Mouse (Mus musculus) heart, postnatal 14 days (tissue): ENCODE measurements around the gene Acss2. TPM values are rescaled to one million over a fixed set of nuclear protein-coding genes. Genes with fewer than 3 reads are reported as not detected.
"Not testable (repeated sequence)": the region's sequence is repeated elsewhere in the genome, so short reads cannot be mapped to it uniquely, and the experiment has no call there.

Experiments
- DNase-seq, 2 experiments: peaks; one replicate each; pipeline ENCODE4 v3.0.0; 2021 to 2022
- intact Hi-C: fragments of 180-260 bp; cut with DNase I; formaldehyde crosslinking; loops from one replicate; pipeline ENCODE4 v1.15.1; 2025
- total RNA-seq, 2 experiments: library from RNA; stranded (reverse); gene quantifications; 2 replicates each; pipeline ENCODE4 v1.2.3; 2021

Acss2 gene
- total RNA-seq, 2 experiments from 2014 or later = 34.1 to 34.2 TPM

- no peak for DNase-seq
- intact Hi-C loops = no loop called here
Measured at GRCm38 (mm10) chr2:155585082-155585481, 67.3 kb downstream of the Acss2 start.

- no peak for DNase-seq
- intact Hi-C loops = no loop called here
Measured at GRCm38 (mm10) chr2:155585486-155585885, 67.7 kb downstream of the Acss2 start.

- intact Hi-C loops = no loop called here
- no peak for DNase-seq
Measured at GRCm38 (mm10) chr2:155588136-155588535, 70.4 kb downstream of the Acss2 start.

- intact Hi-C loops = no loop called here
- no peak for DNase-seq
Measured at GRCm38 (mm10) chr2:155589521-155589920, 71.8 kb downstream of the Acss2 start.

- no peak for DNase-seq
Measured at GRCm38 (mm10) chr2:155590876-155591275, 73.1 kb downstream of the Acss2 start.

GRCm38 (mm10) chr2:155591676-155592075, 73.9 kb downstream of the Acss2 start:
- DNase-seq = no peak
- intact Hi-C loops = no loop called here

More at GRCm38 (mm10) chr2:155590876-155591275, 73.1 kb downstream of the Acss2 start:
- intact Hi-C loops = no loop called here

- DNase-seq = peak; percentile 100
- intact Hi-C loops = no loop called here
Measured at GRCm38 (mm10) chr2:155592137-155592853, 74.5 kb downstream of the Acss2 start, which contains the start of gene Gss. Gss (minus strand) TSS chr2:155592810.

GRCm38 (mm10) chr2:155592854-155593283, 75.1 kb downstream of the Acss2 start:
- intact Hi-C loops = no loop called here
- no peak for DNase-seq

- intact Hi-C loops = no loop called here
- DNase-seq = no peak
Measured at GRCm38 (mm10) chr2:155595516-155595915, 77.8 kb downstream of the Acss2 start.

- intact Hi-C loops = no loop called here
- DNase-seq = peak in 1 of 2 experiments; percentile 26
Measured at GRCm38 (mm10) chr2:155603707-155604106, 86.0 kb downstream of the Acss2 start.

GRCm38 (mm10) chr2:155604560-155605235, 87.0 kb downstream of the Acss2 start:
- intact Hi-C loops = no loop called here
- no peak for DNase-seq

GRCm38 (mm10) chr2:155605236-155605589, 87.5 kb downstream of the Acss2 start:
- DNase-seq, intact Hi-C loops: not testable (repeated sequence)

- intact Hi-C loops = no loop called here
- peak; percentile 55 to 66 for DNase-seq
Measured at GRCm38 (mm10) chr2:155606360-155606759, 88.6 kb downstream of the Acss2 start.

- no peak for DNase-seq
- intact Hi-C loops = no loop called here
Measured at GRCm38 (mm10) chr2:155610978-155611377, 93.2 kb downstream of the Acss2 start, which contains the start of gene Myh7b. Myh7b (plus strand) TSS chr2:155611212.

GRCm38 (mm10) chr2:155611834-155612550, 94.2 kb downstream of the Acss2 start:
- intact Hi-C loops = no loop called here
- DNase-seq = no peak

GRCm38 (mm10) chr2:155613326-155613755, 95.6 kb downstream of the Acss2 start:
- peak; percentile 55 to 73 for DNase-seq
- intact Hi-C loops = no loop called here

- DNase-seq = no peak
- intact Hi-C loops = no loop called here
Measured at GRCm38 (mm10) chr2:155613953-155614352, 96.2 kb downstream of the Acss2 start.

GRCm38 (mm10) chr2:155616971-155617370, 99.2 kb downstream of the Acss2 start:
- DNase-seq = no peak

GRCm38 (mm10) chr2:155619817-155620216, 102.1 kb downstream of the Acss2 start:
- intact Hi-C loops = loop anchor here (2.0 kb wide), 1 partner anchor 103 kb away; the partner anchor contains the start of gene Acss2
- peak; percentile 86 to 95 for DNase-seq

More at GRCm38 (mm10) chr2:155616971-155617370, 99.2 kb downstream of the Acss2 start:
- intact Hi-C loops = no loop called here

- intact Hi-C loops = no loop called here
- DNase-seq = no peak
Measured at GRCm38 (mm10) chr2:155622606-155623005, 104.9 kb downstream of the Acss2 start.

- no peak for DNase-seq
- intact Hi-C loops = no loop called here
Measured at GRCm38 (mm10) chr2:155623996-155624395, 106.2 kb downstream of the Acss2 start.
